Mouse (Mus musculus) adrenal gland, postnatal 25 days (tissue): Measurements from ENCODE around the gene Borcs8. TPM values are rescaled to one million over a fixed set of nuclear protein-coding genes. Genes with fewer than 3 reads are reported as not detected.

ENCODE experiments used
- DNase-seq: peaks from one replicate; pipeline ENCODE4 v3.0.0; 2021; ENCODE audit warnings: mixed read lengths
- microRNA-seq, 2 experiments: library from miRNA; unstranded; fragments of <30 nt; microRNA quantifications; one replicate each; pipeline ENCODE4 v1.2.0; 2021
- total RNA-seq: library from RNA; stranded (reverse); gene quantifications from 2 replicates; pipeline ENCODE4 v1.2.3, GENCODE M21; 2021

The Borcs8 gene
- total RNA-seq, 1 experiment from 2014 or later, result 71.8 TPM

DNA sequence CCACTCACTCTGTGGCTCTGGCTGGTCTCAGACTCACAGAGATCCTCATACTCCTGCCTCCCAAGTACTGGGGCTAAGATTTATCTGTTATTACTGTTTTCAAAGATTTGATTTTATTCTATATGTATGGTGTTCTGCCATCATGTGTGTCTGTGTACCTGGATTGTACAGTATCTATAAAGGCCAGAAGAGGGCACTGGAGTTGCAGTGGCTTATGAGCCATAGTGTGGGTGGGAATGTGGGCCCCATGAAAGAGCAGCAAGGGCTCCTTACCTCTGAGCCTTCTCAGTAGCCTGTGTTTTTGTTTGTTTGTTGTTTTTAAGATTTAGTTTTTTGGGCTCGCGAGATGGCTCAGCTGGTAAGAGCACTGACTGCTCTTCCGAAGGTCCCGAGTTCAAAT, 39.8 kb downstream of the Borcs8 start:
- DNase-seq, result no peak

- DNase-seq, result no peak
Measured at GRCm38 (mm10) chr8:70181212-70181902, 42.1 kb downstream of the Borcs8 start.

DNA sequence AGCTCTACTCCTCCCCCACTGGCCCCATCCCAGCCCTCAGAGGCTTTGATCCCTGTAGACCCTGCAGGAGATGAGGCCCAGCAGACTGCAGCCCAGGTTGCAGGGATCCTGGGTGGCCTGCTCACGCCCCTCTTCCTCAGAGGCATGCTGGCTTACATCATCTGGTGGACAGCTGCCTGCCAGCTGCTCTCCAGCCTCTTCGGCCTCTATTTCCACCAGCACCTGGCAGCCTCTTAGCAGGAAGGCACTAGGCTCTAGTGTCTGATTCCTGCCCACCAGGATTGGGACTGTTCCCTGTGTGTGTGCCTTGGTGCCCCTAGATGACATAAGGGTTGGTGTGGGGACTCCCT, 42.6 kb downstream of the Borcs8 start:
- DNase-seq, result no peak

DNA sequence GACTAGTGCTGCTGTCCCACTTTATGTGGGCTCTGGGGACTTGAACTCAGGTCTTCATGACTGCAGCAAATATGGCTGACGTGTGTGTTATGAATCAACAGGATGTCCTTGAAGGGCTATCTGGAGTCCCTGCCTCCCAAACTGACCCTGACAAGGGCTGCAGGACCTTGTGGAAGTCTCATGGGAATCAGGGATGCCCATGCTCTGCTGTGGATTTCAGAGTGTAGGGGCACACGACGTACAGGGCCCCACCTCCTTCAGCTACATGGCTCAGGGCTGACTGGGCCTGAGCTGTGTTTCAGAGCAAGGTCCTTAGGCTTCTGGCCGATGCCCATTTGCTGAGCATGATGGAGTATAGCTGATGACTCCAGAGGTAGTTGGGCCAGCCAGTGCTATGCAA, 43.9 kb downstream of the Borcs8 start:
- DNase-seq, result no peak

DNA sequence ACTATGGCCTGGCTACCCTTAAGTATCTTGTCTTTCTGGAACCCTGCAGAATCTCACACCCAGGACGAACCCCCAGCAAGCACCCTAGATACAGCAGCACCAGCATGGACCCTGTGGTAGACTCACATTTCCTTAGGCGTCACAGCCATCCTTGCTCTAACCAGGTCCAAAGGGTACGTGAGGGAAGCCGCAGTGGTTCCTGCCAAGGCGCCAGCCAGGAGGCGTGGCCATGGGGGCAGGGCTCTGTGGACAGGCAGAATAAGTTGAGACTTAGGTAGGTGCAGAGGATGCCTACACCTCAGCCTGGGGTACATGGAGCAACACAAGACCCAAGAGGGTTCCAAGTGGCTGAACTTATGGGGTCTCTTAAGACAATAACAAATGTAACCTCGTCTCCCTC, 49.4 kb downstream of the Borcs8 start:
- no peak for DNase-seq

- no peak for DNase-seq
Measured at GRCm38 (mm10) chr8:70193238-70193637, 53.9 kb downstream of the Borcs8 start.

DNA sequence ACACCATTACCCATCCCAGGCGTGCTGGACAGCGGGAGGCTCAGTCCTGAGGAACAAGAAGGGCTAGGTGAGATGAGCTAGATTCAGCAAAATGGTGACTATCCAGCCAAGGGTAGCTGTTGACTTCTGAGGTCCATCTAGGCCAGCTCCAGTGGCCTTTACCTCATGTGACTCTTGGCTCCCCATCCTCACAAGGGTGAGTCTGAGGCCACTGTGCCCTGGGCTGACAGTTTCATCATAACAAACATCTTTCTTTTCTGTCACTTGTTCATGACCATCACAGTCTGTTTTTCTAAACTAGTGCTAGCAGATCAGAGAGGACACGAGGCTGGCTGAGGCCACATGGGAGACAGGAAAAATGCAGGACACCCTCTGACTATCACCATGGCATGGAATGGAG, 54.9 kb downstream of the Borcs8 start:
- no peak for DNase-seq

- DNase-seq, result no peak
Measured at GRCm38 (mm10) chr8:70195762-70196161, 56.5 kb downstream of the Borcs8 start.

Small RNA genes lying within 50 kb of the gene (microRNA-seq; reads per million reads assigned to microRNA genes)
- 0 reads per million in 2 experiments for gene Mir7066

Other genes with a start within 250 kb of the Borcs8 start
- gene Tssk6, start 237.3 kb upstream of the Borcs8 start, total RNA-seq, result 0.24 TPM in 1 of 2 replicates, not detected in the other
- gene Ndufa13, start 236.9 kb upstream of the Borcs8 start, total RNA-seq, result 158 TPM in 2 replicates
- gene Yjefn3, start 236.8 kb upstream of the Borcs8 start, total RNA-seq, result 1.7 and 4.5 TPM in 2 replicates
- gene Gatad2a, start 143.1 kb upstream of the Borcs8 start, total RNA-seq, result 95.6 and 104 TPM in 2 replicates
- gene Mau2, start 96.8 kb upstream of the Borcs8 start, total RNA-seq, result 66.7 and 73.9 TPM in 2 replicates
- gene Sugp1, start 96.7 kb upstream of the Borcs8 start, total RNA-seq, result 30.8 and 37.0 TPM in 2 replicates
- 0.43 and 1.9 TPM in 2 replicates for gene Tm6sf2, start 66.6 kb upstream of the Borcs8 start, total RNA-seq
- gene Hapln4, start 56.0 kb upstream of the Borcs8 start, total RNA-seq, result 0.12 and 0.43 TPM in 2 replicates
- 0.29 and 0.30 TPM in 2 replicates for gene Ncan, start 18.6 kb upstream of the Borcs8 start, total RNA-seq
- gene Nr2c2ap, start 8.2 kb upstream of the Borcs8 start, total RNA-seq, result 21.1 and 21.3 TPM in 2 replicates
- 14.6 and 17.6 TPM in 2 replicates for gene Rfxank, start 345 bp upstream of the Borcs8 start, total RNA-seq
- 0.79 TPM in 1 of 2 replicates, not detected in the other for gene Mef2b, start 212 bp downstream of the Borcs8 start, total RNA-seq
- gene Tmem161a, start 32.9 kb downstream of the Borcs8 start, total RNA-seq, result 55.6 and 76.6 TPM in 2 replicates
- gene Slc25a42, start 72.8 kb downstream of the Borcs8 start, total RNA-seq, result 57.7 and 65.6 TPM in 2 replicates
- gene Sugp2, start 94.7 kb downstream of the Borcs8 start, total RNA-seq, result 45.2 and 50.7 TPM in 2 replicates
- gene Armc6, start 95.0 kb downstream of the Borcs8 start, total RNA-seq, result 11.3 and 20.8 TPM in 2 replicates
- 20.2 and 23.0 TPM in 2 replicates for gene Homer3, start 143.3 kb downstream of the Borcs8 start, total RNA-seq
- 50.1 and 64.7 TPM in 2 replicates for gene Ddx49, start 163.0 kb downstream of the Borcs8 start, total RNA-seq
- gene Cope, start 163.0 kb downstream of the Borcs8 start, total RNA-seq, result 184 and 238 TPM in 2 replicates
- gene Cers1, start 176.3 kb downstream of the Borcs8 start, total RNA-seq, result 2.9 and 3.4 TPM in 2 replicates
- gene Gdf1, start 190.3 kb downstream of the Borcs8 start, total RNA-seq, result 2.0 TPM in 1 of 2 replicates, not detected in the other
- gene Upf1, start 213.8 kb downstream of the Borcs8 start, total RNA-seq, result 71.3 and 76.9 TPM in 2 replicates
- gene Comp, start 234.1 kb downstream of the Borcs8 start, total RNA-seq, result 0.27 TPM in 1 of 2 replicates, not detected in the other